Mouse (Mus musculus) left cerebral cortex, adult 8-10 months (tissue): ENCODE measurements at regions not wholly inside any gene's neighbourhood (a gene's known extent, or its start where the extent isn't known, plus 50 kb on each side); places are given as distances from the start of the nearest gene placed in this dataset.

Experiments used
- DNase-seq, 2 experiments: peaks; one replicate each; pipeline ENCODE4 v3.0.0; 2022; ENCODE audit warnings: low spot score in 2 of 2

DNA sequence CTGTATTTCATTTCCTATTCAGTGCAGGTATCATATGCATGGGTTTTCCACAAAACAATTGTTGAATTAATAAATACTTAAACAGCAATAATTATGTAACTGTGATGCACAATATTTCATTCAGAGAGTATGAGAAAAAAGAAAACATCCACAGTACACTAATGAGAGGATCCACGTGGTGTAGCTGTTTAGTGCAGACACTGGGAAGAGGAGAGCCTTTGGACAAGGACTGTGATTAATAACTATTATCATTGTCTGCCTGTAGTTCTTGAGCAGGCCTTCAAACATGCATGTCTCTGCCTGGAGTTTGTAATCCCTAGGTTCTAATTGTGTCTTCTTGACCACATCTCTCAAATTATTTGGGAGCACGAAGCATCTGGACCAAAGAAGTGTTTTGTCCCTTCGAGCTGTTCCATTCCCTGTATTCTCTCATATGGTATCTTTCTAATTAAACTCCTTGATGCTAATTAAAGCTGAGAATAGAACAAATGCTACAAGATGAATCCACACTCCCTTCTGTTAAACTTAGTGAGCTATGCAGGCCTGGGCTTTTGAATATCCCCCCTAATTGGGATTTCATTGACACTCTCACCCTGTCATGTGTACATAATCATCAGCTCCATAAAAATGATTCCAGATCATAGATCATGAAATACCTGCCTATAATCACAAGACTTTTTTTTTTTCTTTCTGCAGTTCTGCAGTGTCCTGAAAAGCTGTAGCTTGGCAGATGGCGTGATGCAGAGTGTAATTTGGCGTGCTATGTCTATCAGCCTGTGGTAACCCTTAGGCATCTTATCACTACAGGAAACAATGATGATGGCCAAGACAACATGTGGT is 1208.9 kb upstream of the G6pd2 start:
- no peak for DNase-seq

DNA sequence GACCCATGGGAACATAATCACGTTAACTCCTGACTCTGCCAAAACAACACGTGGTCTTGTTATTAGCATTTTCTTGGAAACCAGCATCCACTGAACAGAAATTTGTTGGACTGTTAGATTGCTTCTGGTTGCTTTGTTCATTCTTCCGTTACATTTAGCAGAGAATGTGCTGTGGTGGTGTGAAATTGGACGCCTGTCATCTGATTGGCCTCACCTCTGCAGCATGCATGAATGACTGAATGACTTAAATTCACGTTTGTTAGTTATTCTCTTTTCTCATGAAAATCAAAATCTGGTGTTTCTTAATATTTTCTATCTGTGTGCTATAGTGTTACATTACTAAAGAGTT is 1208.3 kb upstream of the G6pd2 start:
- no peak for DNase-seq

DNA sequence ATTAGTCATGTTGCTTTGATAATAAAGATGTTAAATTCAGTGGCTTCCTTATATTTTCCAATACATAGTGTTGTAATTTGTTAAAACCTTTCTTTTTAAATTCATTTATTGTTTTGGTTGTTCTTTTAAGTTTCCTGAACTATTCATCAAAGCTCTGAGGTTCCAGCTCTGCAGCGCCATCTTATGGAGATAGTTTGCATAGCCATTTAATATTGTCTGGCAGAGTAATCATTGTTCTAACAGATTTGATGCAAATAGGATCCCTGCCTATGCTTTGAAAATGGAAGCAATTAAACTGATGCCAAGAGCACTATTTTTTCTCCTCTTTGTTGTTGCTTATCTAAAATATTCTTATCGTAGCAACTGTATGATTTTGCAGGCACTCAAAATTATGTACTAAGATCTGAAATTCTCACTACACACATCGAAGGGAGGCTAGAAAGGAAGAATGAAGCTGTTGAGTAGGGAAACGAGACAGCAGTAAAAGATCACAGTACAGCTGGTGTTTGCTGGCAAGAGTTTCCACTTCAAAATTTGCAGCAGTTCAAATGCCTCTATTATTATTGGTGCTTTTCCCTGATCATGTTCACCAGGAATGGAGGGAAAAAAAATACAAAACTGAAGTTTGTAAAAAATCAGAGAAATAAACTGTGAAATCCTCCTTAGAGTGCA is 1199.5 kb upstream of the G6pd2 start:
- peak in 1 of 2 experiments; percentile 7 for DNase-seq
